Mouse (Mus musculus): ENCODE results near the gene Mdm2.
A peak's percentile ranks its signal among the peaks of the same experiment; 100 is the strongest.
"Not testable (repeated sequence)": the region's sequence is repeated elsewhere in the genome, so short reads cannot be mapped to it uniquely, and the experiment has no call there.

Gene Mdm2

DNA sequence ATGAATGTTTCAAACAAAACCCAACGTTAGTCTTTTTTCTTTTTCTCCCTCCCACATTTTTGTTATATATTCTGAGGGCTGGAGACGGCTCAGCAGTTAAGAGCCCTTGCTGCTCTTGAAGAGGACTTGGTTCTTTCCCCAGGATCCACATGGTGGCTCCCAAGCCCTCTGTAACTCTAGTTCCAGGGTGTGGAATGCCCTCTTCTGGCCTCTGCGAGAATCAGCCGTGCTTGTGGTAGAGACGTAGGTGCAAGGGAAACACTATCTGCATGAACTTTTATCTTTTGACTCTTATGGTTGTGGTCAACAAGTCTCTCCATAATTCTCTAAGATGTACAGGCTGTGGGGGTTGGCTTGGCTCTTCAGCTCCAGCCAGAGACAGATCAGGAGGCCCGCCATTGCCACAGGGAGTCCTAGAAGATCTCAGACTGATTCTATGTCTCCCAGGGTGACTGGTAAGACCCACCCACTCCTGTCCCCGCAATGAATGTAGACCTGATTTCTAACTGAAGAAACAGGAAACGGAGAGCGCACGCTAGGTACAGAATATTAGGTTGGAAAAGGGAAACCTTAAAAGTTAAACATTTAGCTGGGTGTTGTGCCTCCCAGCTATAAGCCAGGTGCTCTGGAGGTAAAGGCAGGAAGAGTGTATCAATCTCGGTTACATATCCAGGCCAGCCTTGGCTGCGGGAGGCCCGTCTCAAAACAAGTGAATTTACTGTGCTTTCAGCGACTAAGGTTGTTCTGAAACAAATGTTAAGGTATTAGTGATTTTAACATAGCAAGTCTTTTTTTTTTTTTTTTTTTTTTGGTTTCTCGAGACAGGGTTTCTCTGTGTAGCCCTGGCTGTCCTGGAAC lies 20.9 kb upstream of the Mdm2 start:
- peak; percentile 29 to 41 for DNase-seq

DNA sequence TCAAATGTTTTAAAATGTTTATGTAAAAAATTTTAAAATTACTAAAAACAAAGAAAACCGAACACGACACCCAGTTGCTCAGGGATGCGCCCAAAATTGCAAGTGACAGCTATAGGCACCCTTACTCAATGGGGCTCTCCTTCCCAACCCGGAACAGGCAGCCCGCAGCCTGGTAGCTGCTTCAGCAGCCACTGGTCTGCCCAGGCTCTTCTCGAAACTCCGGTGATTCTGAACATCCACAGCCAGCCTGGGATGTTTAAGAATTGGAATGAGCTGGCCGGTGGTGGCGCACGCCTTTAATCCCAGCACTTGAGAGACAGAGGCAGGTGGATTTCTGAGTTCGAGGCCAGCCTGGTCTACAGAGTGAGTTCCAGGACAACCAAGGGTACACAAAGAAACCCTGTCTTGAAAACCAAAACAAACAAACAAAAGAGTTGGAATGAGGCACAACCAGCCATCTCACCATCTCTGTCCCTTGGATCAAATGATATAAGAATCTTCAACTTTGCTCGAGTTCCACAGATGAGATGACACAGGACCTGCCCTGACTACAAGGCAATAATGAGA lies 20.2 kb upstream of the Mdm2 start:
- DNase-seq: no peak

DNA sequence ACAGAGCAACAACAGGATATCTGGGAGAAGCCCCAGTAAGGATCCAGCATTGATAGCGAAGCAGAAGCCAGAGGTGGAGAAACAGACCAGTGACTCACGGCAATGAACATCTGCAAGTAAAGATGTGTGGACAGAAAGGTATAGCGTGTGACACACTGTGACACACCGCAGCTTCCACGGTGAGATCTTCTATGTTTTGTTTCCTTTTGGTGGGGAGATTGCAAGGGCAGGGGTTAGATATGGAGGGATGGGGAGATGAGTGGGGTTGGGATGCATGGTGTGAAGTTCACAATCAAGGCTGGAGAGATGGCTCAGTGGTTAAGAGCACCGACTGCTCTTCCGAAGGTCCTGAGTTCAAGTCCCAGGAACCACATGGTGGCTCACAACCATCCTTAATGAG lies 19.6 kb upstream of the Mdm2 start:
- DNase-seq: no peak

DNA sequence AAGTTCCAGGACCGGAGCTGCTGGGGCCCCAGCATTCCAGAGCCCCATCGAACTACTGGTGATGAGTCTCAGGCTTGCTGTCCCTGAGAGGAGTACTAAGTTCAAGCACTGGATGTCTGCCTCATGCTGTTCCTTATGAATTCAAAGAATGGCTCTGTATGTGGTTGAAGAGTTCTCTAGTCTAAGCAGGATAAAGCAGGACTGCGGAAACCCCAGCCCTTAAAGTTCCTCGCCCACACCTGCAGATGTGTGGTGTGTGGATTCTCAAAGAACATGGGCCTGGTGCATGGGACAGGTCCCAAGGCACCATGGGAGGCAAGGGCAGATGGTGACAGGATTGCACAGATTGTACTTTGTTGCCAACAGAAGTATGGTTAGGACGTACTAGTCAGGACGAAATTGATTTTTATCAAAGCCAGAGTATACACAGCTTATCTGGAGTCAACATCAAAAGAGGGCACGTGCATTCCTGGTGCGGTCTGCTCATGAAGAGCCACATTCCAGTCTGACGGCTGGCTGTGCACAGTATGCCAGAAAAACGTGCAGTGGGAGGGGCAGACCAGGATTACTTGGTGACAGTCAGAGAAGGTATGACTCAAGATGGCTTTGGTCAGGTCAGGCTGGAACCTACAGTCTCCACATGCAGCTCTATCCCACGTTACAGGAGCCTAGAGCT lies 18.7 kb upstream of the Mdm2 start:
- DNase-seq: no peak

DNA sequence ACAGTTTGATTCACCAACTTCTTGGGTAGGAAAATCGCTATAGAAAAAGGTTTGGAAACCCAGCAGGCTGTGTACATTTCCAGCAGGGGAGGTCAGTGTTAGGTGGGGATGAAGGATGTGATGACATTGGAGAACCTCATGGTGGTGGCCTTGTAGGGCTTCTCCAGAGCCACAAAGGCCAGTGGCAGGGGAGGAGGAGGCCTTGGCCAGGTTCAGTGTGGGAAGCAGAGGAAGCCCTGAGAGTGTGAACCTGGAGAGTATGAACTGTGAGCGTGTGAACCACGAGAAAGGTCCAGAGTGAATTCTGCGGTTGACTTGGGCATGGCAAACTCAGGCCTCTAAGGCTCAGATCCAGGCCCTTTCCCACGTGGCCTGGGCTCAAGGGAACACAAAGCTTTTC lies 18.0 kb upstream of the Mdm2 start:
- no peak for DNase-seq

DNA sequence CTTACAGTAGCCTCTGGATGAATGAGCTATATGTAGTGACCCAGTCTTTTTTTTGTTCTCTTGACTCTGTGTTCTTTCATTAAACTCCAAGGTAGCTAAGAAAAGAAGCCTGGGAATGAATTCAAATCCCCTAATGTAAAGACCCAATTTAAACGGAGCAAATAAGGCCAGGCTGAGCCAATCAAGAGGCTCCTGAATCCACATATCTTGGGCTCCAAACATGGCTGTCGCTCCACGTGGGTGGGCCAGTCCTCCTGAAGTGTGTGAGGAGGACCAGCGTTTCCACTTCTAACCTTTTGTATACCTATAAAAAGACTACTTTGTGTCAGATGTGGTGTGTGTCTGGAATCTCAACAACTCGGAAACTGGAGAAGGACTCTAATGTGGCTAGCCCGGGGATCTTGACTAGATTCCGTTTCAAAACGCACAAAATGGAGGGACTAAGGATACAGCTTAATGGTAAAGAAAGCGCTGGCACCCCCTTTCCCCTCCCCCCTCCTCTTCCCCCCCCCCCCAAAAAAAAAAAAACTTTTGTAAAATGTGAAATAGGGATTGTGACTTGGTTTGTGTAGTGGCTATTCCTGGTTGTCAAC lies 17.1 kb upstream of the Mdm2 start:
- no peak for DNase-seq

DNA sequence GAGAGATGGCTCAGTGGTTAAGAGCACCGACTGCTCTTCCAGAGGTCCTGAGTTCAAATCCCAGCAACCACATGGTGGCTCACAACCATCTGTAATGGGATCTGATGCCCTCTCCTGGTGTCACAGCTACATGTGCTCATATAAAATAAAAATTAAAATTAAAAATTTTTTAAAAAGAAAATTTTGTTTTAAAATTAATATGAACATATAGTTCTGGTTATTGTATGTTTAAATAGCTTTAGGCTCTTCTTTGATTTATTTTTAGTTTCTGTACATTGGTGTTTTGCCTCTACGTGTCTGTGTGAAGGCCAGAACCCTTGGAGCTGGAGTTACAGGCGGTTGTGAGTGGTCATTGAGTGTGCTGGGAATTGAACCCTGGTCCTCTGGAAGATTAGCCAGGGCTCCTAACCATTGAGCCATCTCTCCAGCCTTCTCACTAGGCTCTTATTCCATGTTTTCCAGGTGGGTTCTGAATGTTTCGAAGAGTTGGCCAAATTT lies 16.4 kb upstream of the Mdm2 start:
- DNase-seq: no peak

DNA sequence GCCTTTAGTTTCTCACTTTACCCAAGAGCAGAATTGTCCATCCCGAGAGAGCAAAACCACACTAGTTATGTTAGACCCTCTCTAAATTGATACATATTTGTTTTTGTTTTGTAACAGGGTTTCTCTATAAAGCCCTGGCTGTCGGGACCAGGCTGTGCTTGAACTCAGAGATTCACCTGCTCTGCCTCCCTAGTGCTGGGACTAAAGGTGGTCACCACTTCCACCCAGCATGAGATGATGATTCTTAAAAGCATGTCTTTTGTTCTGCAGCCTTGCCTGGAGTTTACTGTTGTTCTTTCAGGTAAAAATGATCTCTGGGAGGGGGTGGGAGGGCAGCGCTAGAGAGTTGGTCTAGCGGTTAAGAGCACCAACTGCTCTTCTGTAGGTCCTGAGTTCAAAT lies 15.8 kb upstream of the Mdm2 start:
- no peak for DNase-seq

DNA sequence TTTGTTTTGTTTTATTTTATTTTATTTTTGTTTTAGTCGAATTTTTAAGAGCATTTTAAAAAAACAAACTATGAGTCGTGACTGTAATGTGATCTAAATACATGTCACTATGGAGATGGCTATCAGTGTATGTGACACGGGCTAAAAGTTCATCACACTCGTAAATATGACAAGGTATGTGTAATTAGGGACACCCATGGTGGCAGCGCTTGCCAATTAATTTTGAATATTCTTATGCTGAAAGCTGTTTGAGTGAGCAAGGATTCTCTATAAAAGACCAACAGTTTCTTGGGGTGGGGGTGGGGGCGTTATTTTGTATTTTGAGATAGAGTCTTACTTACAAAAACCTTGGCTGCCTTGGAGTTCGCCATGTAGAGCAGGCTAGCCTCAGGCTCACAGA lies 15.1 kb upstream of the Mdm2 start:
- DNase-seq: no peak

DNA sequence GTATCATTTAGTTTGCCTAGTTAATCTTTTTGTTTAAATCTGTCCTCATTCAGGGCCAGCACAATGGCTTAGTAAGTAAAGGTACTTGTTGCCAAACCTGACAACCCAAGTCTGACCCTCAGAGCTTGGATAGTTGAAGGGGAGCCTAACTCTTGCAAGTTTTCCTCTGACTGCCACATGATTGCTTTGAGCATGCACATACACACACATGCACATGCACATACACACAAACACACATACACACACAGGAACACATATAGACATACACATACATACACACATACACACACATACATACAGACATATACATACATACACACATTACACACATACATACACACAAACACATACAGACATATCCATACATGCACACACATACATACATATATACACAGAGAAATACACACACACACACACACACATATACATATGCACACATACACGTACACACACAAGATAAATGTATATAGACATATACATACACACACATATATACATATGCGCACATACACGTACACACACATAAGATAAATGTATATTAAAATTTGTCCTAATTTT lies 14.3 kb upstream of the Mdm2 start:
- DNase-seq: no peak

DNA sequence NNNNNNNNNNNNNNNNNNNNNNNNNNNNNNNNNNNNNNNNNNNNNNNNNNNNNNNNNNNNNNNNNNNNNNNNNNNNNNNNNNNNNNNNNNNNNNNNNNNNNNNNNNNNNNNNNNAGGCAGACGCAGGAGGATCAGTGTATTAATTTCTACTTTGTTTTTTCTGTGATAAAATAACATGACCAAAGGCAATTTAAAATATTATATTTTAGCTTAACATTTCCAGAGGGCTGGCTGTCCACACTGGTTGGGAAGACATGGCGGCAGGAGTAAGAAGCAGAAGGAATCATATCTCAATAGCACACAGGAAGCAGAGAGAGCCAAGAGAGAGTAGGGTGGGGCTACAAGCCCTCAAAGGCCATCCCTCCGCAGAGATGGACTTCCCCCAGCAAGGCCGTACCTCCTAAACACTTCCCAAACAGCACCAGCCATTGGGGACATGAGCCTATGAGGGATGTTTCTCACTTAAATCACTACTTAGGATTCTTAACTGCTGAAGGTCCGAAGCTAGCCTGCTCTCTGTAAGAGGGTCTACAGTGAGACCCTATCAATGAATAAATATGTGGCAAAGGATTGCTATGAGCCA lies 13.7 kb upstream of the Mdm2 start:
- DNase-seq: no peak

DNA sequence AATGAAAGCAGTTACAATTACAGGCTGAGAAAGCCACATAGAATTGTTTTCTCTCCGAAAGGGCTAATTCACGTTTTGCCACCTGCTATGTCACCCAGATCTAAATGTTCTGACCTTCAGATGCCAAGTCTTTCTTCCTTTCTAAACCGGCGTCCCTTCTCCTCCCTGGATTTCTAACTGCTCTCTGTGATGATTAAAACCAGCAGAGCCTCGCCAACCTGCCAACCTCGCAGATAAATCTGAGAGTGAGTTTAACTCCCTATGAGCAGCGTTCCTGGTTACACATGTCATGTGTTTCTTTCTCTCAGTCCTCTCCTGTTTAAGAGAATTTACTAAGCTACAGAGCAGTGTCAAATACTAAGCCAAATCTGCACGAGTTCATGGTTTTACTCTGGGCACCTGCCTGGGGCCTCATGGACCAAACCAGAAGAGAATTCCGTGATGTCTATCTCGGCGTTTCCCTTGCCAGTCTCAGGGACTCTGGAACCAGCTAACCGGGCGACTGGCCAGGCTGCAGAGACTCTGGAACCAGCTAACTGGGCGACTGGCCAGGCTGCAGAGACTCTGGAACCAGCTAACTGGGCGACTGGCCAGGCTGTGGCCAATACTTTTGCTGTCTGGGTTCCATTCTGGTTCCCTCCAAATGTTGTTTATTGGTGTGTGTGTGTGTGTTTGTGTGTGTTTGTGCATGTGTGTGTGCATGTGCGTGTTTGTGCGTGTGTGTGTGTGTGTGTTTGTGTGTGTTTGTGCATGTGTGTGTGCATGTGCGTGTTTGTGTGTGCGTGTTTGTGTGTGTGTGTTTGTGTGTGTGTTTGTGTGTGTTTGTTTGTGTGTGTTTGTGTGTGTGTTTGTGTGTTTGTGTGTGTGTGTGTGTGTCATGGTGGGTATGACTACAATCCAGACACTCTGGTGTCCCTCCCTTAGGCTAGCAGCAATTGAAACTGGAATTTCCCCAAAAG lies 7.9 kb upstream of the Mdm2 start:
- peak; percentile 28 to 66 for DNase-seq

DNA sequence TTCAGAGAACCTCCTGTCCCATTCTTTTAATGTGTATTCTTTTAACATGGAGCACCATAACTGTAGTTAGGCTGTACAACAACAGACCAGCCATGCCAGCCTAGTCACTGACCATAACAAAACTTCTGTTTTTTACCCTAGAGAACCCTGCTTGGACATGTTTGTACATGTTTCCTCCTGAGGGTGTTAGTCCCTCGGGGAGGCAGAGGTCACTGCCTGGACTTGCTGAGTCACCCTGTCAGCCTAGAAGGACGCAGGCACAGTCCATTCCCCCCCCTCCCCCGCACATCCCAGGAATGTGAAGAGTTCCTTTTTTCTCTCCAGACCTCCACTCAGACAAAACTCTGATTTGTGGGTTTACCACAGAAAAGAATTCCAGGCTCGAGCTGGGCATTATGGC lies 7.0 kb upstream of the Mdm2 start:
- no peak for DNase-seq

DNA sequence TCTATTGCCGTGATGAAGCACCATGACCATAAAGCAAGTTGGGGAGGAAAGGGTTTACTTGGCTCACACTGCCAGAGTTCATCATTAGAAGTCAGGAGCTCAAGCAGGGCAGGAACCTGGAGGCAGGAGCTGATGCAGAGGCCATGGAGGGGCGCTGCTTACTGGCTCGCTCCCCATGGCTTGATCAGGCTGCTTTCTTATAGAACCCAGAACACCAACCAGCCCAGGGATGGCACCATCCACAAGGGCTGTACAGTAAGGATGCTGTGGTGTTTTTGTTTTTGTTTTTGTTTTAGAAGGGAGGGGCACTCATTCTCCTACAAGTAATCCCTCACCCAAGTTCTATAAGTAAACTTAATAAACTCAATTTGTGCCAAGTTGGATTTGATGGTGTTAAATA lies 6.1 kb upstream of the Mdm2 start:
- DNase-seq: no peak

DNA sequence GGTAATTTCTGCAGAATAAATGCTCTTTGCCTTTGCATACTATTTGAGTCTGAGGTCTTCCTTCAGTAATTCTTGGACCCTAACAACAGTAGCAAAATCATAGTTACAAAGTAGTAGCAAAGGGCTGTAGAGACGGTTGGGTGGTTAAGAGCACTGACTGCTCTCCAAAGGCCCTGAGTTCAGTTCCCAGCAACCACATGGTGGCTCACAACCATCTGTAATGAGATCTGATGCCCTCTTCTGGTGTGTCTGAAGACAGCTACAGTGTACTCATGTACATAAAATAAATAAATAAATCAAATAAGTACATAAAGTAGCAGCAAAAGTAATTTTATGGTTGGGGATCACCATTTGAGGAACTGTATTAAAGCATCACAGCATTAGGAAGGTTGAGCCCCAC lies 5.1 kb upstream of the Mdm2 start:
- not testable (repeated sequence) for DNase-seq

DNA sequence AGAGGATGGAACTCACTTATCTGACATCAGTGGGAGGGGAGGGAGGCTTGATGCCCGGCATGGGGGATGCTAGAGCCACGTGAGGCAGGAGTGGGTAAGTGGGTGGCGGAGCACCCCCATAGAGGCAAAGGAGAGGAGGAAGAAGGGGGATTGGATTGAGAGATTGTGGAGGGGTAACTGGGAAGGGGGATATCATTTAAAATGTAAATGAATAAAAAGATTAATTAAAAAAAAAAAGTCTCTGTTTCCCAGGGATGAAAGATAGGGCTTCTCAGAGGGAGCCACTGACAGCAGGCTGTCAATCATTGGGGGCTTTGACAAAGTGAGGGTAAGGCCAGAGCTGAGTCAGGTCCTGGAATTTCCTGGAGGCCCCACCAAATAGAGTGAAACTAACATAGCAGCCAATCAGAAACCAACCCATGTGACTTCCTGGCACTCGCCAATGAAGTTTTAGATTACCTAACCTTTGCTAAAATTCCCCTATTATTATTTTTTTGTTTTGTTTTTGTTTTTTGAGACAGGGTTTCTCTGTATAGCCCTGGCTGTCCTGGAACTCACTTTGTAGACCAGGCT lies 4.5 kb upstream of the Mdm2 start:
- no peak for DNase-seq

DNA sequence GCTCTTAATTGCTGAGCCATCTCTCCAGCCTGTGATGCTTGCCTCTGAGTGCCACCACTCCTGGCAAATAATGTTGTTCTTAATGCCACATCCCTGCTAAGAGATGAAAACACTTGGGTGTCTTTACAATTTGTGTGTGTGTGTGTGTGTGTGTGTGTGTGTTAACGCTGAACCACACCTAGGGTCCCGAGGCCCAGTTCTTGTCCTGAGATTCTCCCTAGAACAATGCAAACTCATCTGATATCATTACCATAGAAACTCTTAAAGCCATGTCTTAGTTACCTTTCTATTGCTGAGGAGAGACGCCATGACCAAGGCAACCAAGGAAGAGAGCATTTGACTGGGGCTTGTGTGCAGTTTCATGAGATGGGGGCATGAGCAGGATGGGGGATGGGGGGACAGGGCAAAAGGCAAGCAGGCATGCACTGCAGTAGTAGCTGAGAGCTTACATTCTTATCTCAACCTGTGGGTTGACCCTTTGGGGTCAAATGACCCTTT lies 3.5 kb upstream of the Mdm2 start:
- no peak for DNase-seq

DNA sequence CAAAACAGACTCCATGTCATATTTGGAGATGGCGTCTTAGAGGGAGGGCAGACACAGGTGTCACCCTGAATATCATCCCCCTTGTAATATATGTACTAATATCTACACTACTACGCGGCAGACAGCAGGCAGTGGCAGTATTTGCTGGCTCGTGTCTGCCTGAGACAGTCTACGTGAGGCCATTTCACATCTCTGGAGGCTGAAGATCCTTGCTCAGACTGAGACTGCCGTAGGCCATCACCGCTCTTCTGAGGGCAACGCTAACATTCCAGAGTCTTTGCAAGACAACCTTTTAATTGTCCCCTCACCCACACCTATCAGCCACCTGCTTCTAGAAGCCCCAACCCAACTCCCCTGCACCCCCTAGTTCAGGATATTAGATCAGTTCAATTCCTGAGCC lies 2.9 kb upstream of the Mdm2 start:
- DNase-seq: no peak

DNA sequence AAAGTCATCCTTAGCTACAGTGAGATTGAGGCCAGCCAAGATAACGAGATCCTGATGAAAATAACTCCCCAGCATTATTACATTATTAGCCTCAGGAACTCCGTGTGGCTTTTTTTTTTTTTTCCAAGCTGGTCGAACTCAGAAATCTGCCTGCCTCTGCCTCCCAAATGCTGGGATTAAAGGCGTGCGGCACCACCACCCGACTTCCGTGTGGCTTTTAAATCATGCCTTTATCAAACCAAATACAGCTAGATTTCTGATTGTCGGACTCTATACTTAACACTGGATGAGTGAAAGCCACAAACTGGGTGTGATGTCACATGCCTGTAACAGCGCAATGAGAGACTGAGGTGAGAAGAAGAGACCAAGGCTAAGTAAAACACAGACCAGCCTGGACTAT lies 2.3 kb upstream of the Mdm2 start:
- no peak for DNase-seq

DNA sequence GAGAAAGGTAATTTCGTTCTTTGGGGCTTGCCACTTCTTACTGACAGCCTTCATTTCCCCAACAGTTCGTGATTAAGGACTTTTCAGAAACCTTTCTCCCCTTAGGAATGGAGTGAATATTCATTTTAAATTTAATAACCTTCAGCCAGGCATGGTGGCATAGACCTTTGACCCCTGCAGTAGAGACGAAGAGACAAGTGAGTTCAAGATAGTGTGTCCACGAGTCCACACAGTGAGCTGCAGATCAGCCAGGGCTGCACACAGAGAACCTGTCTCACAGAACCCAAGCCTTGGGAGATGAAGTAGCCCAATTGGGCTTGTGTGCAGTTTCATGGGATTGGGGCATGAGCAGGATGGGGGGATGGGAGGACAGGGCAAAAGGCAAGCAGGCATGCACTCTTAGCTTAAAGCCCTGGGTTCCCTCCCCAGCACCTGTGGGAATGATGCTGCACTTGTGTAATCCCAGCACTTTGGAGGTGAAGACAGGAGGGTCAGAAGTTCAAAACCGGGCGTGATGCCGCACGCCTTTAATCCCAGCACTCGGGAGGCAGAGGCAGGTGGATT lies 1.7 kb upstream of the Mdm2 start:
- no peak for DNase-seq

DNA sequence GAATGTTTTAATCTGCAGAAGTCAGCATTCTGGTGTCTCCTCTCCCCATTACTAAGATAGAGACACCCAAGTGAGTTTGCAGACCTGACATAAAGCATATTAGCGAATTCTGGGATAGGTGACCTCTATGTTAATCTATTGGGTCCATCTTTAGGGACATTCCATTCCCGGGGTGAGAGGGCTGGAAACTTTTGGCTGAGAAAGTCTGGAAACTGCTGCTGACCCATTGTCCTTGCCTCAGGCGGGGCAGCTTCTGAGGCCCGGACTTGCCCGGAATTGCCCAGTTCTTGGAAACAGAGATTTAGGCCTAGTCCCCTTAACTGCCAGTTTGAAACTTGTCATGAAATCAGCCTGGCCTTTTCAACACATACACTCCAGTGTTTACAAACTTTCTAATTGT lies 850 bp upstream of the Mdm2 start:
- no peak for DNase-seq
